Mouse (Mus musculus): ENCODE results near the gene Smad9. TPM values are rescaled to one million over a fixed set of nuclear protein-coding genes. Genes with fewer than 3 reads are reported as not detected.

The Smad9 gene
- total RNA-seq (2021) = 10.6 and 12.0 TPM in 2 replicates
- long read RNA-seq, experiment 1, full-length matches to known transcripts = 2 of 5 reads
- long read RNA-seq, experiment 1, partial matches to known transcripts = 1 of 5 reads
- long read RNA-seq, experiment 1, other reads (novel, unspliced or antisense) = 2 of 5 reads
- long read RNA-seq, experiment 2, full-length matches to known transcripts = 1 of 4 reads
- long read RNA-seq, experiment 2, partial matches to known transcripts = 0 of 4 reads
- long read RNA-seq, experiment 2, other reads (novel, unspliced or antisense) = 3 of 4 reads

GRCm38 (mm10) chr3:54755145-54756041, at the start of gene Smad9:
Gene Smad9 (plus strand): TSS chr3:54755582.
- DNase-seq = peak; percentile 90

- DNase-seq = no peak
Measured at GRCm38 (mm10) chr3:54708972-54709371, 46.4 kb upstream of the Smad9 start.

- no peak for DNase-seq
Measured at GRCm38 (mm10) chr3:54714253-54714652, 41.1 kb upstream of the Smad9 start, which contains the start of gene Gm21958. Gene Gm21958 (minus strand): TSS chr3:54714353.

- DNase-seq = no peak
Measured at GRCm38 (mm10) chr3:54715461-54715860, 39.9 kb upstream of the Smad9 start.

- DNase-seq = no peak
Measured at GRCm38 (mm10) chr3:54717348-54717747, 38.0 kb upstream of the Smad9 start.

GRCm38 (mm10) chr3:54718947-54719346, 36.4 kb upstream of the Smad9 start:
- no peak for DNase-seq

- DNase-seq = peak; percentile 14
Measured at GRCm38 (mm10) chr3:54723741-54724500, 31.5 kb upstream of the Smad9 start.

- DNase-seq = no peak
Measured at GRCm38 (mm10) chr3:54725344-54725743, 30.0 kb upstream of the Smad9 start.

GRCm38 (mm10) chr3:54727588-54727987, 27.8 kb upstream of the Smad9 start:
- no peak for DNase-seq

- DNase-seq = no peak
Measured at GRCm38 (mm10) chr3:54728100-54728499, 27.3 kb upstream of the Smad9 start.

GRCm38 (mm10) chr3:54731626-54732150, 23.7 kb upstream of the Smad9 start:
- DNase-seq = no peak

GRCm38 (mm10) chr3:54732371-54732770, 23.0 kb upstream of the Smad9 start:
- no peak for DNase-seq

GRCm38 (mm10) chr3:54734411-54735246, 20.8 kb upstream of the Smad9 start:
- peak; percentile 95 for DNase-seq

- peak; percentile 96 for DNase-seq
Measured at GRCm38 (mm10) chr3:54735247-54736046, 19.9 kb upstream of the Smad9 start, which contains the start of the genes Exosc8 and Alg5. Gene Exosc8 (minus strand): TSS chr3:54735393. Gene Alg5 (plus strand): TSS chr3:54735539.

GRCm38 (mm10) chr3:54736101-54736927, 19.1 kb upstream of the Smad9 start:
- DNase-seq = peak; percentile 35

- DNase-seq = no peak
Measured at GRCm38 (mm10) chr3:54737317-54737716, 18.1 kb upstream of the Smad9 start.

GRCm38 (mm10) chr3:54741965-54742364, 13.4 kb upstream of the Smad9 start:
- no peak for DNase-seq

- DNase-seq = peak; percentile 68
Measured at GRCm38 (mm10) chr3:54745799-54746198, 9.6 kb upstream of the Smad9 start.

GRCm38 (mm10) chr3:54753411-54753810, 2.0 kb upstream of the Smad9 start:
- DNase-seq = no peak
